Mouse (Mus musculus): ENCODE data around the gene Usp19. TPM values are rescaled to one million over a fixed set of nuclear protein-coding genes. Genes with fewer than 3 reads are reported as not detected.
A peak's percentile ranks its signal among the peaks of the same experiment; 100 is the strongest.

Gene Usp19
- polyA plus RNA-seq, 1 experiment from 2014 or later = 99.0 TPM

- ATAC-seq (ENCODE audit: insufficient number of reproducible peaks, insufficient read depth, low FRiP score, low TSS enrichment) = no peak
- Histone ChIP-seq H3K9me3 (no peaks in the 10 kb centered on the region), H3K27ac (no peak overlapping the region), H3K27me3 (no peaks in the 10 kb centered on the region), H3K9ac (no peak overlapping the region), H3K4me3 (no peak overlapping the region), H3K4me1 (peaks cover 34% of the 10 kb centered on the region), H3K4me2 (replicated peaks) (no peak overlapping the region), H3K36me3 (no peaks in the 10 kb centered on the region)
- 86% methylated on average over 6 of the region's 6 CpGs for WGBS
Measured at GRCm38 (mm10) chr9:108454429-108454828, 36.0 kb upstream of the Usp19 start.

DNA sequence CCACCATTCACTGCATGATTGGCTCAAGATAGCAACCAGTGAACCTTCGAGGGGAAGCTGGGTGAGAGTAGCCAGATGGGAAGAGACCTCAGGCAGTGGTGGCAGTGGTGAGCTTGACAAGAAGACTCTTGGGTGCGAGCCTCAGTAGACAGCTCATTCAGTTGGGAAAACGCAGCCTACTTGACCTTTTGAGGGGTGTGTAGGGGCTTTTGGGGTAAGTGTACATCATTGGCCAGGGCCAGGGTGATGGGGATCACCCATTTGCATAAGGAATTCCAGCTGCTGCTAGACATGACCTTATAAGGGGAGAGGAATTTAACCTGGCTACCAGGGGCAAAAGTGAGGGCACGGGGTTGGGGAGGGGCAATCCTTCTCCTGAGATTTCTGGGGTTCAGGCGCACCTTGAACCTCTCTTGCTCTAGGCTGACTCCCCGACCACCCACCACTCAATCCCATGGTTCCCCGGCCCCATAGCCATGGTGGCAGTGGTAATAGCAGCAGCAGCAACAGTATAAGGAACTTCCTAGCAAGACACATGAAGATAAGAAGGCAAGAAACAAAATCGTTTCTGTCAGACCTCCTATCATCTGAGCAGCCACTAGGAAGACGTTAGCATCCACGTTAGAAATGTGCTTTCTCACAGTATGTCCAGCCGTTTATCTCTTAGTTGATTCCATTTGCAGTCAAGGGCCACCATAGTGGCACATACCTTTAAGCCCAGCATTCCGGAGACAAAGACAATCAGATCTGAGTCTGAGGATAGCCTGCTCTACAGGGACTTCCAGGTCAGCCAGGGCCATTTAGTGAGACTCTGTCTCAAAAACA is 34.4 kb upstream of the Usp19 start:
- Histone ChIP-seq H3K36me3 (no peaks in the 10 kb centered on the region), H3K9me3 (no peaks in the 10 kb centered on the region), H3K27ac (no peak overlapping the region), H3K4me3 (no peak overlapping the region), H3K9ac (no peak overlapping the region), H3K4me2 (replicated peaks) (no peak overlapping the region), H3K27me3 (no peaks in the 10 kb centered on the region), H3K4me1 (peaks cover 18% of the 10 kb centered on the region)
- no peak for ATAC-seq (ENCODE audit: insufficient number of reproducible peaks, insufficient read depth, low FRiP score, low TSS enrichment)
- 71% methylated on average over 12 of the region's 12 CpGs for WGBS

DNA sequence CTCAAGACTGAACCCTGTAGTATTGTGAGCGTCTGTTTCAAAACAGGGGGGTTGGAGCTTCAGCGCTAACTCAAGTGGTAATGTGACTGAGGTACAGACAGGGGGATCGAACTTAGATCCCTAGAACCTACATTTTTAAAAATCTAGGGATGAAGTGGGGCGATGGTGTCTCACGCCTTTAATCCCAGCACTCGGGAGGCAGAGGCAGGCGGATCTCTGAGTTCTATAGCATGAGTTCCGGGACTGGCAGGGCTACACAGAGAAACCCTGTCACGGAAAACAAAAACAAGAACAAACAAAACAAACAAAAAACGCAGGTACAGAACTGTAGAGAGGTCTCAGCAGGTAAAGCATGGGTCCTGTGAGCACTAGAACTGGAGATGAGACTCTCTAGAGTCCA is 33.4 kb upstream of the Usp19 start:
- 88% methylated on average over 10 of the region's 10 CpGs for WGBS

DNA sequence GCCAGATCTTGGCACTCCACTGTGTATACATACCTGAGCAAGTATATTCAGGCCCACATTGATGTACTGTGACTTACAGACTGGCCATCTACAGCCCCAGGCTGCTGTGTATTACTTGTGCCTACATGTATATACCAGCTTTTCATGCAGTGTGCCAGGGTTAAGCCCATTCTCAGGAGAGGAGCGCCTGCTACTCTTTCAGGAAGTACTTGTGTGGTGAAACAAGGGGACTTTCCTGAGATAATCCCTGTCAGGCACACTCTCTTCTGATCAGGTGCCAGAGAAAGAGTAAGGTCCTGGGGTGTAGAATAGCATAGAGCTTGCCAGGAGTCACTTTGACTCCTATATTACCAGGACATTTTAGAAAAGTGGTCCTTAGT is 30.5 kb upstream of the Usp19 start:
- H3K4me1 ChIP-seq = peaks cover 12% of the 10 kb centered on the region
- H3K27ac ChIP-seq = peak overlapping the region; percentile 85; the same call in 1 of the 2 replicates
- peak overlapping the region; percentile 95 for H3K4me3 ChIP-seq
- no peaks in the 10 kb centered on the region for H3K9me3 ChIP-seq
- H3K4me2 ChIP-seq (replicated peaks) = peak overlapping the region; percentile 80
- H3K36me3 ChIP-seq = peaks cover 22% of the 10 kb centered on the region
- ATAC-seq (ENCODE audit: insufficient number of reproducible peaks, insufficient read depth, low FRiP score, low TSS enrichment) = no peak
- H3K27me3 ChIP-seq = no peaks in the 10 kb centered on the region
- no peak overlapping the region; the same call in 1 of the 2 replicates for H3K9ac ChIP-seq
- 95% methylated on average over 1 of the region's 1 CpGs for WGBS

More for the DNA sequence above, 33.4 kb upstream of the Usp19 start:
- Histone ChIP-seq H3K27me3 (no peaks in the 10 kb centered on the region), H3K9ac (no peak overlapping the region), H3K4me3 (no peak overlapping the region), H3K36me3 (no peaks in the 10 kb centered on the region), H3K4me1 (peaks cover 18% of the 10 kb centered on the region), H3K9me3 (no peaks in the 10 kb centered on the region), H3K27ac (no peak overlapping the region), H3K4me2 (replicated peaks) (no peak overlapping the region)
- no peak for ATAC-seq (ENCODE audit: insufficient number of reproducible peaks, insufficient read depth, low FRiP score, low TSS enrichment)

DNA sequence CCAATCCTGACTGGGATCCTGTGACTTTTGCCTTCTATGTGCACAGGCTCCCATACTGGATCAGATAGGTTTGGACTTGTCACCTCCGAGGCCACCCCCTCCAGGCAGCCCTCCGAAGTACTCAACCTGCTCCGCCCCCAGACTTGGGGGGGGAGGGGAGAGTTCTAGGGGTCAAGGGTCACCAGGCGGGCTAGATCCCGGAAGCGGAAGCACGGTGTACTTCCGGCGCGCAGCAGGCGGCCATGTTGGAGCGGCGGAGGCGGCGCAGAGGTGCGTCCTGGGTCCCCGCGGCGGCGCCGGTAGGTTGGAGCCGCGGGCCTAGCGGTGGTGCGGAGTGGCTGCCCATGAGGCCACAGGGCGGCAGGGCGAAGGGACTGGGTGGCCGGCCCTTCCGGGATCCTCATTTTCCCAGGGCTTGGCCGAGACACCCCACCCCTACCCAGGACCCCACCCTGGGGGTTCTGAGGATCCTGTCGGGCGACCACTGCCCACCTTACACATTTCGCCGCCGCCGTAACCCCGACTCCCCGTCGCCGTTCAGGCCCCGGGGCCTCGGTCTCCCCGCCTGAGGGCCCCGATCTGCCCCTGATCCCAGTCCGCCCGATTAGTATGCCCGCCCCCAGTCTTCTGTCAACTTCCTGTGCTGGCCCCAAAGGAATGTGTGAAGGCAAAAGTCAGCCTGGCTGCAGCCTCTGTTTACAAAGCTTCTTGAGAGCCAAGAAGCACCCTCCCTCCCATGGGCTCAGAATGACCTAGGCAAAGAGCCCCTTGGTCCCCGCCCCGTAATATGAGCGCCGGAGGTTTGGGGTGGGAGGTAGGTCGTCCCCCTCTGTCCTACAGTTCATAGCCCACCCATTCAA is 29.9 kb upstream of the Usp19 start, which contains the start of gene Ccdc71:
Gene Ccdc71, plus strand, starts transcription at position 209 of the 860 bp plus-strand sequence.
- H3K9ac ChIP-seq = peak within 1 kb of the TSS; percentile 89
- peak within 1 kb of the TSS; percentile 85 for H3K27ac ChIP-seq
- under 1% methylated on average over 52 of the region's 52 CpGs for WGBS
- peaks cover 12% of the 10 kb centered on the region for H3K4me1 ChIP-seq
- peaks cover 28% of the 10 kb centered on the region for H3K36me3 ChIP-seq
- peak within 1 kb of the TSS; percentile 80 for H3K4me2 ChIP-seq (replicated peaks)
- H3K4me3 ChIP-seq = peak within 1 kb of the TSS; percentile 95
- H3K9me3 ChIP-seq = no peaks in the 10 kb centered on the region
- H3K27me3 ChIP-seq = no peaks in the 10 kb centered on the region
- ATAC-seq (ENCODE audit: insufficient number of reproducible peaks, insufficient read depth, low FRiP score, low TSS enrichment) = peak; percentile 50

DNA sequence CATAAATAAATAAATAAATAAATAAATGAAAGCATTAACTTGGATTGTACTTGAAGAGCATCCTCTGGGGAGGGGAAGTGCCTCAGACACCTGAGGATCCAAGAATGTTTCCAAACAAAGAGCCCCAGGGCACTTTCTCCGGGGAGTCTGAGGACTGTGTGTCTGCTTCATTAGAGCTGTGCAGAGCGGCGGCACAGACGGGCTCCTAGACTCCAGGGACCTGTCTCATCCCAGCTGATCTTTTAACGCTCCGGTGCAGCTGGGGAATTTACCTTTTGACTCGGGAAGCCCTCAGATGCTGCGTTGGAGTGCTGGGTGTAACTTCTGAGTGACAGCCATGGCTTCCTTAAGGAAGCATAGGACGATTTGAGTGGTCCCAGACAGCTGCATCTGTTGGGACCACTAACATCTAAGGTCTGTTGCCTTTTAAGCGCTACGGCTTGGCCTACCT is 29.2 kb upstream of the Usp19 start, which contains the start of gene Klhdc8b:
Gene Klhdc8b, minus strand, starts transcription at position 401 of the 451 bp plus-strand sequence.
- peak within 1 kb of the TSS; percentile 95 for H3K4me3 ChIP-seq
- H3K27me3 ChIP-seq = no peaks in the 10 kb centered on the region
- H3K9ac ChIP-seq = peak within 1 kb of the TSS; percentile 89
- 22% methylated on average over 11 of the region's 11 CpGs for whole genome bisulfite sequencing
- H3K27ac ChIP-seq = peak within 1 kb of the TSS; percentile 85
- ATAC-seq (ENCODE audit: insufficient number of reproducible peaks, insufficient read depth, low FRiP score, low TSS enrichment) = peak; percentile 36
- H3K36me3 ChIP-seq = peaks cover 32% of the 10 kb centered on the region
- peaks cover 12% of the 10 kb centered on the region for H3K4me1 ChIP-seq
- H3K4me2 ChIP-seq (replicated peaks) = peak within 1 kb of the TSS; percentile 80
- no peaks in the 10 kb centered on the region for H3K9me3 ChIP-seq

DNA sequence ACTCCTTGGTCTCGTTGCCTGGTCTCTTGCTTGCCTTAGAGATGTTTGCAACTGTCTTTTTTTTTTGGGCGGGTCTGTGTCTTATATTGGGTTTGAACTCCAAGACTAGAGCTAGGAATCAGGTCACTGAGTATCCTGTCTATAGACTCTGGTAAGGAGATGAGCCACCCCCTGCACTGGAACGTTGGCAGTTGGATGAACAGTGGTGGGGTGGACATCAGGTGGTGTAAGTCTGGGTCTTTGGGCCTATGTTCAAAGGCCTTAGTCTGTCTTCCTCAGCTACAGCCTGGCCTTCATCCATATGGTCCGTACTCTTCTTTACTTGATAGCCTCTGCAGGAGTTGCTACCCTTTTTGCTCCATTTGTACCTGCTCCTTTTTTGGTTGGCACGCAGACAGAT is 28.7 kb upstream of the Usp19 start:
- no peak overlapping the region; the same call in 1 of the 2 replicates for H3K9ac ChIP-seq
- peak overlapping the region; percentile 95 for H3K4me3 ChIP-seq
- H3K4me2 ChIP-seq (replicated peaks) = peak overlapping the region; percentile 80
- H3K9me3 ChIP-seq = no peaks in the 10 kb centered on the region
- no peaks in the 10 kb centered on the region for H3K27me3 ChIP-seq
- H3K4me1 ChIP-seq = peaks cover 12% of the 10 kb centered on the region
- H3K27ac ChIP-seq = no peak overlapping the region
- no peak for ATAC-seq (ENCODE audit: insufficient number of reproducible peaks, insufficient read depth, low FRiP score, low TSS enrichment)
- WGBS = 90% methylated on average over 5 of the region's 5 CpGs
- peaks cover 32% of the 10 kb centered on the region for H3K36me3 ChIP-seq

DNA sequence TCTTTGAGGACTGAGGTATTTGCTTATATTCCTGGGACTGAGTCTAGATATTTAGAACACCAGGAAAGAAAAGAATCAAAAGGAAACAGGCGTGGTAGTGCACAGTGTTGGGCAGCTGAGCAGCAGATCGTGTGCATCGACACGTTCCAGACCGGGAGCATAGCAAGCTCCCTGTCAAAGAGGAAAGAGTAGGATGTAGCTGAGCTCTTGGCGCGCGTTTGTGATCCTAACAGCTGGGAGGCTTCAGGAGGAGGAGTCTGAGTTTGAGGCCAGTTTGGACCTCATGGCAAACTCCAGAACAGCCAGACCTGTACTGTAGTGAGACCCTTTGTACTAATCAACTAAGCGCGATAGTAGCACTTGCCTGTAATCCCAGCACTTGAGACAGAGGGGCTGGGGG is 28.2 kb upstream of the Usp19 start:
- no peak overlapping the region for H3K27ac ChIP-seq
- peaks cover 12% of the 10 kb centered on the region for H3K4me1 ChIP-seq
- no peak overlapping the region; the same call in 1 of the 2 replicates for H3K4me2 ChIP-seq (replicated peaks)
- peaks cover 37% of the 10 kb centered on the region for H3K36me3 ChIP-seq
- no peak overlapping the region for H3K9ac ChIP-seq
- no peak for ATAC-seq (ENCODE audit: insufficient number of reproducible peaks, insufficient read depth, low FRiP score, low TSS enrichment)
- H3K4me3 ChIP-seq = no peak overlapping the region
- no peaks in the 10 kb centered on the region for H3K9me3 ChIP-seq
- no peaks in the 10 kb centered on the region for H3K27me3 ChIP-seq
- 93% methylated on average over 10 of the region's 10 CpGs for WGBS

GRCm38 (mm10) chr9:108463713-108464112 is 26.7 kb upstream of the Usp19 start:
- Histone ChIP-seq H3K4me1 (peaks cover 12% of the 10 kb centered on the region), H3K4me2 (replicated peaks) (no peak overlapping the region), H3K4me3 (no peak overlapping the region), H3K27ac (no peak overlapping the region), H3K9ac (0 out of 2 replicates have a peak overlapping the region, but pooled peaks have one; percentile 24), H3K27me3 (no peaks in the 10 kb centered on the region), H3K36me3 (peaks cover 40% of the 10 kb centered on the region), H3K9me3 (no peaks in the 10 kb centered on the region)
- 95% methylated on average over 9 of the region's 9 CpGs for WGBS
- ATAC-seq (ENCODE audit: insufficient number of reproducible peaks, insufficient read depth, low FRiP score, low TSS enrichment) = no peak

DNA sequence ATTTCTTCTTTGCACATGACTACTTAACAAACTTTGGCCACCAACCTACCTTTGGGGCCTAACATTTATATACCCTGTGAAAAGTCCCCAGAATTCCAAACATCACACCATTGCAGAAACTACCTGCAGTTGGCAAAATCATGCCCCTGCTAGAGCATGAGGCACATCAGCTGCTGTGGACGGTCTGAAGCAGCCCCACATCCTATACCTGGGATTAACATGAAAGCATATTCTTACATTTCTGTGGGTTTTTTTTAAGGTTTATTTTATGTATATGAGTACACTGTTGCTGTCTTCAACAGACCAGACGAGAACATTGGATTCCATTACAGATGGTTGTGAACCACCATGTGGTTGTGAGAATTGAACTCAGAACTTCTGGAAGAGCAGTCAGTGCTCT is 24.2 kb upstream of the Usp19 start:
- Histone ChIP-seq H3K9ac (no peak overlapping the region), H3K27ac (no peak overlapping the region), H3K4me3 (no peak overlapping the region), H3K9me3 (no peaks in the 10 kb centered on the region), H3K4me1 (peaks cover 10% of the 10 kb centered on the region), H3K36me3 (peaks cover 40% of the 10 kb centered on the region), H3K27me3 (no peaks in the 10 kb centered on the region), H3K4me2 (replicated peaks) (no peak overlapping the region)
- WGBS = 88% methylated on average over 2 of the region's 2 CpGs
- ATAC-seq (ENCODE audit: insufficient number of reproducible peaks, insufficient read depth, low FRiP score, low TSS enrichment) = no peak

DNA sequence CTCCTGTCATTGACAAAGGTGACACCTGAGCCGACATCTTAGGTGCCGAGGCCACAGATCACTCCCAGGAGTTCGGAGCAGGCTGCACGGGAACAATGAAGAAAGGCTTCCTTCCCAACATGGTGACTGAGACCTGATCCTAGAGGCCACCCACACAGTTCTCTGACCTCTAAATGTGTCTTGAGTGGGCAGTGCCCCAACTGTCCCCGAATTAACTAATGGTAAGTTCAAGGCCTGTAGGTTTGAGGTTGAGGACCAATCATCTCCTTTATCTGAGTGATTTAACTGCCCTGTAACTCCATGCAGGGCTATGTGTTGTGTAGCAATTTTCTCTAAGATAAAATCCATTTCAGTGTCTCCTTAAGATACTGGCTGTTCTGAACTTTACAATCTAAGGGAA is 21.0 kb upstream of the Usp19 start:
- ATAC-seq (ENCODE audit: insufficient number of reproducible peaks, insufficient read depth, low FRiP score, low TSS enrichment) = no peak
- Histone ChIP-seq H3K4me3 (no peak overlapping the region), H3K4me2 (replicated peaks) (no peak overlapping the region), H3K27ac (no peak overlapping the region), H3K27me3 (no peaks in the 10 kb centered on the region), H3K9me3 (no peaks in the 10 kb centered on the region), H3K36me3 (peaks cover 23% of the 10 kb centered on the region), H3K4me1 (no peaks in the 10 kb centered on the region), H3K9ac (no peak overlapping the region)
- 69% methylated on average over 5 of the region's 5 CpGs for WGBS
